In the genomic region with DNA sequence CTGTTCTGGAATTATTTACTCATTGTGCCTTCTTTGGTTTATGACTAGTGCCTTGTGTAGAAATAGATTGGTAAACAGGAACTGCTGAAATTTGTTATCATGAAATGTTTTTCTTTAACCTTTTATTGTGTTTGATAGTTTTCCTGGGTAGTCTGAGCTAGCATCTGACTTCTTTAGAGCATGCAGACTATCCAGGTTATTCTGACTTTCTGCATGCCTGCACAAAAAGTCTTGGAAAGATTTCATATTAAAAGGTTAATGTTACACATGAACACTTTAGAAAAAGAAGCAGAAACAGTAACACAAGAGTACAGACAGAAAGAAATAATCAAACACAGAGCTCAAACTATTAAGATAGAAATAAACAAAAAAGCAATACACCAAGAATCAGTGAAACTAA, we compare ENCODE assay signal across 19 mouse cellular contexts. TPM values are rescaled to one million over a fixed set of nuclear protein-coding genes. Genes with fewer than 3 reads are reported as not detected.
"Had no signal": no experiment of that assay in that cellular context is flagged by ENCODE, and none has a peak within 500 bp of the region (broad histone marks: within the 10 kb centered on the region; RNA-seq: fewer than 3 reads in every experiment).

No protein-coding gene starts in this region.

- DNase-seq: retina, postnatal 1 day; right cerebral cortex, adult 18-20 months; right cerebral cortex, postnatal 14 days; right cerebral cortex, postnatal 25 days; right cerebral cortex, postnatal 4 days; spleen, adult 18-20 months; thymus, adult 18-20 months; thymus, adult 2 months; thymus, postnatal 14 days; thymus, postnatal 25 days; thymus, postnatal 36 days; thymus, postnatal 4 days had no signal

- H3K4me3 ChIP-seq: neural tube, embryonic 13.5 days; neural tube, embryonic 15.5 days; stomach, embryonic 15.5 days had no signal

- H3K27me3 ChIP-seq: neural tube, embryonic 13.5 days; neural tube, embryonic 15.5 days; stomach, embryonic 15.5 days had no signal

- H3K4me1 ChIP-seq: neural tube, embryonic 13.5 days; neural tube, embryonic 15.5 days; stomach, embryonic 15.5 days had no signal

- H3K36me3 ChIP-seq: neural tube, embryonic 13.5 days; neural tube, embryonic 15.5 days; stomach, embryonic 15.5 days had no signal

- H3K27ac ChIP-seq: neural tube, embryonic 13.5 days; neural tube, embryonic 15.5 days; stomach, embryonic 15.5 days; stomach, postnatal 0 days had no signal

RNA-seq across cellular contexts. Expression of a gene that starts 14.4 kb away (rescaled TPM):
- polyA plus RNA-seq: neural tube, embryonic 13.5 days; neural tube, embryonic 14.5 days; neural tube, embryonic 15.5 days; stomach, embryonic 14.5 days; testis, adult 2 months had no signal
